Mouse (Mus musculus) induced T-regulatory cell, adult 2 months (primary cell): ENCODE results near the gene Rgs2.

Source experiments
- DNase-seq: peaks from one replicate; pipeline ENCODE4 v3.0.0-alpha.2; 2012; ENCODE audit warnings: low read depth

The Rgs2 gene

GRCm38 (mm10) chr1:143982765-143983312, 21.1 kb downstream of the Rgs2 start:
- DNase-seq = no peak

- DNase-seq = no peak
These were observed 21.7 kb downstream of the Rgs2 start for GRCm38 (mm10) chr1:143982085-143982764.

- no peak for DNase-seq
These were observed 23.1 kb downstream of the Rgs2 start for GRCm38 (mm10) chr1:143980811-143981210.

- no peak for DNase-seq
These were observed 29.3 kb downstream of the Rgs2 start for GRCm38 (mm10) chr1:143974637-143975036.

GRCm38 (mm10) chr1:143962301-143962700, 41.7 kb downstream of the Rgs2 start:
- DNase-seq = no peak

GRCm38 (mm10) chr1:143960340-143960739, 43.6 kb downstream of the Rgs2 start:
- no peak for DNase-seq

- no peak for DNase-seq
These were observed 47.9 kb downstream of the Rgs2 start for GRCm38 (mm10) chr1:143956090-143956489.

GRCm38 (mm10) chr1:143952841-143953240, 51.1 kb downstream of the Rgs2 start:
- DNase-seq = no peak
